Mouse (Mus musculus): Measurements from ENCODE around the gene Ugt1a7c.
"Not testable (repeated sequence)": the region's sequence is repeated elsewhere in the genome, so short reads cannot be mapped to it uniquely, and the experiment has no call there.

The Ugt1a7c gene

DNA sequence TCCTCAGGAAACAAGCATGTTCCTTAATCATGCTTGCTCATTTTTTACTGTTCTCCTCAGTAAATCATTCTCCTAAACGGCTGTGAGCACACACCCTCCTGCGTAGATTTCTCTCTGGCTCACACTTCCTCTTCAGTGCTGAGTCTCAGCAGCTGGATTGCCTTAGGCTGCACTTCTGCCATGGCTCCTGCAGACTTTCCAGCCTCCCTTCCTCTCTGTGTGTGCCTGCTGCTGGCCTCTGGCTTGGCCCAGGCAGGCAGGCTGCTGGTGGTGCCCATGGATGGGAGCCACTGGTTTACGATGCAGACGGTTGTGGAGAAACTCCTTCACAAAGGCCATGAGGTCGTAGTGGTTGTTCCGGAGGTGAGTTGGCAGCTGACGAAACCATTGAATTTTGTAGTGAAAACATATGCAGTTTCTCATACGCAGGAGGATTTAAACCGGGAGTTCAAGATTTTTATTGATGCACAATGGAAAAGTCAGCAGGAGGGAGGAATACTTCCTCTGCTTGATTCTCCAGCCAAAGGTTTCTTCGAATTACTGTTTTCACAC is at the start of gene Ugt1a7c:
Gene Ugt1a7c (plus strand): TSS at position 122 of the 552 bp plus-strand sequence.
- DNase-seq, result peak; percentile 6

GRCm38 (mm10) chr1:88047408-88047807 is 47.5 kb upstream of the Ugt1a7c start:
- not testable (repeated sequence) for DNase-seq

DNA sequence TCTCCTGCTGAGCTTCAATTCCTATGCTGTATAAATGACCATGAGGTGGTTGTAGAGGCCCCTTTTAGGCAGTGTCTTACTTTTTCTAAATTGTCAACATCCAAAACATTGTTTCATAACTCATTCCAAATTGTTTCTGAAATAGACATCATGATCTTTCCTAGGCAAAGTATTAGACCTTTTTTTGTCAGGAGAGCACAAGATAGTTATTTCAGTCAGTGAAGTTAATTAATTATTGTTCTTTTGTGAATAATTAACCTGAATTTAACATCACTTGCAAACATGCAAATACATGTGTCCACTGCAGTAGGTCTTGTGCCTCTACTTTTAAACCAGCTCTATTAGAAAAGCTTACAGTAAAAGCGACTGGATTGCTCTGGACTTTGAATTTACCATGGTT is 39.8 kb upstream of the Ugt1a7c start, which contains the start of gene Ugt1a10:
Gene Ugt1a10 (plus strand): TSS at position 301 of the 400 bp plus-strand sequence.
- DNase-seq, result no peak

DNA sequence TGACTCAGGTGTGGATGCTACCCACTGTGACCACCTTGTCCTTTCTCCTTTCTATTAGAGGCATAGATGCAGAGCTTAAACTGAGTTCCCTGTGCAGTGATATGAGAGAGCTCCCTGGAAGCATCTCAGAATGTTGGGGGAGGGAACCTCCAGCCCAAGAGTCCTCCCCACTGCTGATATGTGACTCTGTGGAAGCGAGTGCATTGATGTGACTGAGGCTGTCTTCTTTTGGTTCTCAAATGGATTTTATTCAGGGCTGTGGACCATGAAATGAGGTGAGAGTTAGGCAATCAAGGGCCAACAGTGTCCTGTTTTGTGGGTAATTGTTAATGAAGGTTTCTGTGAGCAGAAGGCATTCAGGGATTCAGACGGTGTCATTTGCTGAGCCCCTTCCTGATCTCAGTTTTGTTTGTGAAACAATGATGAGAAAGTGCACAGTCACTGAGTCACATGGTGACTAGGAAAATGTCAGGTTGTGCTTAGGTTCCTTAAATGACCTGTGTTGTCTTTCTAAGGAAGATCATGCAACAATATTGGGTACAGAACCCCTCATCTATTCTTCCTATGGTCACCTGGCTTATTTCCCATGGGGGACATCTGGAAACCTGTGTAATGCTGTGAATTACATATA is 28.3 kb upstream of the Ugt1a7c start:
- not testable (repeated sequence) for DNase-seq

GRCm38 (mm10) chr1:88070495-88070894 is 24.4 kb upstream of the Ugt1a7c start, which contains the start of gene Ugt1a9:
Gene Ugt1a9 (plus strand): TSS chr1:88070800.
- no peak for DNase-seq

DNA sequence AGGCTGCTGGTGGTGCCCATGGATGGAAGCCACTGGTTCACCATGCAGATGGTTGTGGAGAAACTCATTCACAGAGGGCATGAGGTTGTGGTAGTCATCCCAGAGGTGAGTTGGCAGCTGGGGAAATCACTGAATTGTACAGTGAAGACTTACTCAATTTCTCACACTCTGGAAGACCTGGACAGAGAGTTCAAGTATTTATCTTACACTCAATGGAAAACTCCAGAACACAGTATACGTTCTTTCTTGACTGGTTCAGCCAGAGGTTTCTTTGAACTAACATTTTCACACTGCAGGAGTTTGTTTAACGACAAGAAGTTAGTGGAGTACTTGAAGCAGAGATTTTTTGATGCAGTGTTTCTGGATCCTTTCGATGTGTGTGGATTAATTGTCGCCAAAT is 24.0 kb upstream of the Ugt1a7c start:
- no peak for DNase-seq

DNA sequence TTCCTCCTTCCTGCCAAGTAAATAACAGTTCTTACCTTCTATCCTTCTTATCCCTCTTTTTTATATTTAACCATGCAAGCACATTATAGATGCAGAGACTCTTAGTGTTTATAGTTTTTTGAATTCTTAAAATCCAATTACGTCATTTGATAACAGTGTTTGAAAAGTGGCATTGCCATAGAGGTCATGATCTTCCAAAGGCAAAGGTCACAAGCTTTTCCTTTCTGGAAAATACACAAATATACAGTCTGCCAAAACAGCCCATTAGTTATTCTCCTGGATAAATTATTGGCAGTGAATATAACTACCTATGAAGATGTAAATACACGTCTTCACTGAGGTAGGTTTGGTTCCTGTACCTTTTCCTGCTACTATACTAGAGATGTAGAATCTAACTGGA is 20.4 kb upstream of the Ugt1a7c start:
- DNase-seq, result no peak

- DNase-seq, result no peak
These were observed 17.7 kb upstream of the Ugt1a7c start for GRCm38 (mm10) chr1:88077128-88077527.

DNA sequence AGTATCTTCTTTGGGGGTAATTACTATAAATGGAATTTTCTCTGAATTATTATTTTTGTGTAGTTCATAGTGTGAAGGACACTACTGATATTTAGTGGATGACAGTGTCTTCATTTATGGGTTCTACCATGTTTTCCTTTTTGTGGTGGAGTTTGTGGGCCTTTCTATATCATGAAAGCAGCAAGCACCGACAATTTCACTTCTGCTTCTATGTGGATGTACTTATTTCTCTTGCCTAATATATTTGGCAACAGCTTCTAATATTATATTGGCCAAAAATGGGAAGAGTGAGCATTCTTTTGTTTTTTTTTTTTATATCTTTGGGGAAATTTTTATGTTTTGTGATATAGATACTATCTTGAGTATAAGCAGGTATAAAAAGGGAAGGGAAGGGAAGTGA is 13.2 kb upstream of the Ugt1a7c start:
- DNase-seq, result no peak

DNA sequence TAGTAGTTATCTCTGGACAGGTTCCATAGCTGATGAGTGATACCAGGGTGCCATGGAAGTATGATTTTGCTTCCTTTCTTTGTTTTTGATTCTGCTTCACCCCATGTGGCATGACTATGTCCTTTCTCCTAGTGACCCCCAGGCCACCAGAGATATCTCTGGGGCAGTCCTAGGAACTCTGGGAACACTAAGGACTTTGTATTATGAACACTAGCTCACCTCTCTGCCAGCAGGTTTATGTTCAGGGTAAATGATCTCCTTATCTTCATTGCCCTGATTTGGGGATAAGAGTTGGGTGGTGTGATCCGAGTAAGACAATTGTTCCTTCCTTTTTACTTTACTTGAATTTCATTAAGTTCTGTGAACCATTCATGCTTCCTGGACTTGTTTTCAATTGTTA is 8.7 kb upstream of the Ugt1a7c start:
- no peak for DNase-seq

GRCm38 (mm10) chr1:88087513-88087912 is 7.3 kb upstream of the Ugt1a7c start, which contains the start of gene Ugt1a8:
Gene Ugt1a8 (plus strand): TSS chr1:88087813.
- DNase-seq, result no peak

DNA sequence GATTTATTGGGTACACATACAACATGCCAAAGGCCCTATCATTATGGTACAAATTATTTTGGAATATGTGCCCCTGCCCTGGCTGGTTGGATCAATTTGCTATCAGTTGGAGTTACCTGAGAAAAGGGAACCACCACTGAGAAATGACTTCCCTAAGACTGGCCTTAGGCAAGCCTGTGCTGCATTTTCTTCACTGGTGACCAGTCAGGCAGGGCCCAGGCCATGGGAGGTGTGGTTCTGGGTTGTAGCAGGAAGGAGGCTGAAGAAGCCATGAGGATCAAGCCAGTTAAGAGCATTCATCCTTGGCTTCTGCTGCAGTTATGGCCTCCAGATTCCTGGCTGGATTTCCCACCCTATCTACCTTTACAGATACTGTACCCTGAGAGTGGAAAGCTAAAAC is 2.5 kb upstream of the Ugt1a7c start:
- no peak for DNase-seq

DNA sequence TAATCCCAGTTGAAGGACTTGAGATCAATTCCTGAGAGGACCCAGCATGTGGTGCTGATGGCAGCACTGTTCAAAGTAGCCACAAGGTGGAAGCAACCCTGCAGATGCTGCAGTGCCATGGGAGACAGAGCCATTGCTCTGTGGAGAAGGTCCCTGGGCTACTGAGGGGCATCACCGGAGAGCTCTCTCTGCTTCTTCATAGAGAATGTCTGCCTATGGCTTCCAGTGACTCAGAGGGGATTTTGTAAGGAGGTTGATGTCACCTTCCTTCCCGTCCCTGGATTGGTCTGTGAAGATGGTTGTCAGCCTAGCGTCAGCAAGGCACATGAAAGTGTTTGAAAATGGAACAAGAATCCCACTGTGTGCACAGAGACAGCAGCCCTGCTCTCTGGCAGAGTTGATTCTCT is 589 bp upstream of the Ugt1a7c start:
- not testable (repeated sequence) for DNase-seq

- DNase-seq, result not testable (repeated sequence)
These were observed 3.7 kb downstream of the Ugt1a7c start for GRCm38 (mm10) chr1:88098546-88098945.

- not testable (repeated sequence) for DNase-seq
These were observed 4.8 kb downstream of the Ugt1a7c start for GRCm38 (mm10) chr1:88099691-88100090.

GRCm38 (mm10) chr1:88103019-88103418 is 8.2 kb downstream of the Ugt1a7c start, which contains the start of gene Ugt1a6b:
Gene Ugt1a6b (plus strand): TSS chr1:88103252.
- not testable (repeated sequence) for DNase-seq

DNA sequence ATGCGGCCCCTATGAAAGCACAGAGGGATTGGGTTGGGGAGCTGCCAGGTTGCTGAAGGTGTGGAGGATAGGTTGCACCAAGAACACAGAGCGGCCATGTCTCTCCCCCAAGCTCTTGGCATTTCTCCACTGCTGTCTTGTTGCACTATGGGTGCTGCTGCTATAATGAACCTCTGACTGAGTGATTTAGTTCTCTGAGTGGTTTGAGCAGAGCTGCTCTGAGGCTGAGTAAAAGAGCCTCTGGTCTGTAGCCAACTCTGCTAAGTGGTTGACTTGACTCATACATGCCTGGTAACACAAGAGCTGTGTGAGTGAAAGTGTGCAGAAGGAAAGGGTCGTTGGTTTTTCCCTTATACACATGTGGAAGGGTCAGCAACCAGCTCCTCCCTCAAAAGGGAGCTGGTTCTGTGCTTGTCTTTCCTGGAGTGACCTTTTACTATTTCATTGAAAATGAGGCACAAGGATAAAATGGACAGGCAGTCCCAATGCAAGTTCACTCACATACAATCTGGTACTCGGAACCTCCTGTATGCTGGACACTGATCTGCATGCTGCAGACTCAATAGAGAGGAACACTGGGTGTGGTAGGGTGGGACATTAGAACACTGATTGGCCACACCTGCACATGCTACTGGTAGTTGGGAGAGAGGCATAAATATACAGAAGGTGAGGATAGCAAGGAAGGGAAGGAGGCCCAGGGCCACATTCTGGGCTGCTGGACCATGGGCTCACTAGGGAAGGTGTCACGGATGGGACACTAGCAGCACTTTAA is 9.0 kb downstream of the Ugt1a7c start:
- not testable (repeated sequence) for DNase-seq

DNA sequence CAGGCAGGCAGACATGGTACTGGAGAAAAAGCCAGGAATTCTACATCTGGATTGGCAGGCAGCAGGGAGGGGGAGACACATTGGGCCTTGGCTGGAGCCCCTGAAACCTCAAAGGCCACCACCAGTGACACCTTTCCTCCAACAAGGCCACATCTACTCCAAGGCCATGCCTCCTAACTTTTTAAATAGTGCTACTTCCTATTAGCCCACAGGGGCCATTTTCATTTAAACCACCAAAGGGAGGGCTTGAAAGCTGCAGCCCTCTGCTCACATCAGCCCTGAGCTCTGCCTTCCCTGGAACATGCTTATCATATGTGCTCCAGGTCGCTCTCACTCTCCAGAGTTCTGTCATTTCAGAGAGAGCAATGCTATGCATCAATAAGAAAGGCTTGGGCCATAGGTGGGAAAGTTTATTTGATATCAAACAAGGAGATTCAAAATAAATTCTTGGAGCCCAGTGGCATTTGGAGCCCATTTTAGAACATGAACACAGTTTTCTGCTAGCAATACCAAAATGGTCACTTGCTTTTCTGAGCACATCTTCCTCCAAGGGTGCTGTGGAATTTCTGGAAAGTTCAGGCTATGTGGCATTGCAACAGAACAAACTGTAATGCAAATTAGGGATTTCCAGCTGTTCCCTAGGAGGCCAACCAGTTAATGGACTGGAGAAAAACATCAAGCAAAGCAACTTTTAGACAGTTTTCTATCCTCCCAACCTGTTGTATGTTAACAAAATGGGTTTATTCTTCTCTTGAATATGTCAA is 10.0 kb downstream of the Ugt1a7c start:
- no peak for DNase-seq

GRCm38 (mm10) chr1:88105656-88106055 is 10.8 kb downstream of the Ugt1a7c start:
- no peak for DNase-seq

- DNase-seq, result not testable (repeated sequence)
These were observed 14.2 kb downstream of the Ugt1a7c start for GRCm38 (mm10) chr1:88109027-88109557.

DNA sequence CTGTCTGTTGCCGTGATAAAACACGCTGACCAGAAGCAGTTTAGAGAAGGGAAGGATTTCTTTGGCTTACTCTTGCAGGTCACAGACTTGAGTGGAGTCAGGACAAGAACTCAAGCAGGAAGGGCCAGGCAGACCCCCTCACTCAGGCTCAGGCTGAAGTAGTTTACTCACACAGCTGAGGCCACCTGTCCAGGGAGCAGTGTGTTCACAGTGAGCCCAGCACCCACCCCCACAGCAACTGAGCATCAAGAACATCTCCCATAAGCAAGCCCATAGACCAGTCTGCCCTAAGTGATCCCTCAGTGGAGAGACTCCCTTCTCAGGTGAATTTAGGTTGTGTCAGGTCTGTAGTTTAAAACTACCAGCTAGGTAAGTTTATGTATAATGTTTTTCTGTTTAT is 14.7 kb downstream of the Ugt1a7c start:
- DNase-seq, result not testable (repeated sequence)

DNA sequence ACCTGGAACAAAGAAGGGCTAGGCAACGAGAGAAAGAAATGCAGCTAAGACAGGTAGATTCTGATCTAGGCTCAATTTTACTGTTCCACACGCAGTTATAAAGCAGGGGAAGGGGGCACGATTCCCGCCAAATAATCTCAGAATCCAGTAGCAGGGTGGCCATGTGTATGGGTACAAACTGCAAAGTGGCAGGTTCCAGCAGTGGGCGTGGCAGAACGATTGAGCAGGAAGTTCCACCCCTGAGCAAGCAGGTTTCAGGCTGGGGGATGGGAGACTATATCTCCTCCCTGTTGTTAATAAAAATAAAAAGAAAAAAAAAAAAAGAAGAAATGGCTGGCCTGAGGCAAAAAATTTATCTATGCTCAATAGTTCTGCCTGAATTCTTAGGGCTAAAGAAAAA is 17.9 kb downstream of the Ugt1a7c start:
- DNase-seq, result not testable (repeated sequence)

DNA sequence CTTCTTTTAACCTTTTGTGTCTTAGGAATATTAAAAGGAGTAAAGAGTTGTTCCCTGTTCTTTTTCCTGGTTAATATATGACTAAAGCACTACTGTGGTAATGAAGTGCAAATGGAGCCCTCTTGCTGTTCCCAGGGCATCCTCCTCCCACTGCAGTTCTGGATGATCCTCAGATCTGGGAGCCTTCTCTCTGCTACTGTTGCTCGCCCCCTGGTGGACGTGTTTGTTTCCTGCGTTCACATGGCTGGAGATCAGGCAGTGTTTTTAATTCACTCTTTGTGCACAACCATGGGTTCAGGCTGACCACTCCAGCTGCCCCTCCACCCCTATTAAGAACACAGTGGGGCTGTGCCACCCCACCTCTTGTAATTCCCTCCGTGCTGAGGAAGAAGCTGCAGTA is 25.7 kb downstream of the Ugt1a7c start:
- not testable (repeated sequence) for DNase-seq

Data from right cerebral cortex, postnatal 14 days (tissue).